Mouse (Mus musculus) adrenal gland, adult 2 months (tissue): ENCODE measurements around the gene Klhdc3. TPM values are rescaled to one million over a fixed set of nuclear protein-coding genes. Genes with fewer than 3 reads are reported as not detected.

Experiments
- DNase-seq: peaks from one replicate; pipeline ENCODE4 v3.0.0; 2021
- polyA plus RNA-seq: library from polyadenylated mRNA; depleted of rRNA; stranded (reverse); fragments of >200 nt; gene quantifications from 2 replicates; pipeline ENCODE4 v1.2.3, GENCODE M21; 2012; rRNA removed
- total RNA-seq, 2 experiments: library from RNA; stranded (reverse); gene quantifications; 2 replicates each; pipeline ENCODE4 v1.2.3; 2021

Klhdc3 gene
- total and polyA plus RNA-seq, 3 experiments: 57.5 to 100 (median 64.0) TPM

GRCm38 (mm10) chr17:46624598-46624997, 56.1 kb downstream of the Klhdc3 start:
- DNase-seq: no peak

Other genes with a start within 250 kb of the Klhdc3 start
- under 1 TPM in 1 of 2 experiments, not detected in 1; 0.37 TPM for gene Slc22a7, start 242.5 kb downstream of the Klhdc3 start, total RNA-seq
- 0.06 TPM in 1 of 2 replicates, not detected in the other for gene Slc22a7, start 242.5 kb downstream of the Klhdc3 start, polyA plus RNA-seq
- gene Ttbk1, start 193.2 kb downstream of the Klhdc3 start, total RNA-seq: under 1 TPM; 0.52 to 0.69 TPM
- gene Ttbk1, start 193.2 kb downstream of the Klhdc3 start, polyA plus RNA-seq: 0.53 and 0.70 TPM in 2 replicates
- gene Dnph1, start 184.2 kb downstream of the Klhdc3 start, total RNA-seq: 1 to 10 TPM; 3.7 to 6.1 TPM
- gene Dnph1, start 184.2 kb downstream of the Klhdc3 start, polyA plus RNA-seq: 3.6 and 3.7 TPM in 2 replicates
- gene Cul9, start 134.5 kb downstream of the Klhdc3 start, total RNA-seq: 10 to 100 TPM; 20.0 to 23.1 TPM
- 42.3 and 48.0 TPM in 2 replicates for gene Cul9, start 134.5 kb downstream of the Klhdc3 start, polyA plus RNA-seq
- 10 to 100 TPM; 35.6 to 45.2 TPM for gene Srf, start 124.7 kb downstream of the Klhdc3 start, total RNA-seq
- gene Srf, start 124.7 kb downstream of the Klhdc3 start, polyA plus RNA-seq: 178 and 199 TPM in 2 replicates
- gene Ptk7, start 51.4 kb downstream of the Klhdc3 start, total RNA-seq: 1 to 10 TPM; 4.6 to 8.0 TPM
- gene Ptk7, start 51.4 kb downstream of the Klhdc3 start, polyA plus RNA-seq: 8.6 and 9.2 TPM in 2 replicates
- gene Klc4, start 34.9 kb downstream of the Klhdc3 start, total RNA-seq: 10 to 100 TPM; 40.9 to 43.1 TPM
- gene Klc4, start 34.9 kb downstream of the Klhdc3 start, polyA plus RNA-seq: 25.7 and 29.7 TPM in 2 replicates
- 100 to 1,000 TPM in 1 of 2 experiments, 10 to 100 TPM in 1; 82.9 to 113 TPM for gene Mrpl2, start 34.7 kb downstream of the Klhdc3 start, total RNA-seq
- gene Mrpl2, start 34.7 kb downstream of the Klhdc3 start, polyA plus RNA-seq: 343 and 456 TPM in 2 replicates
- 10 to 100 TPM; 28.6 to 36.3 TPM for gene Cul7, start 30.6 kb downstream of the Klhdc3 start, total RNA-seq
- gene Cul7, start 30.6 kb downstream of the Klhdc3 start, polyA plus RNA-seq: 52.6 and 53.3 TPM in 2 replicates
- gene Rrp36, start 6.6 kb downstream of the Klhdc3 start, total RNA-seq: 10 to 100 TPM; 24.2 to 28.5 TPM
- gene Rrp36, start 6.6 kb downstream of the Klhdc3 start, polyA plus RNA-seq: 21.7 and 23.8 TPM in 2 replicates
- 100 to 1,000 TPM; 106 to 114 TPM for gene Mea1, start 2.1 kb downstream of the Klhdc3 start, total RNA-seq
- 44.9 and 50.8 TPM in 2 replicates for gene Mea1, start 2.1 kb downstream of the Klhdc3 start, polyA plus RNA-seq
- 10 to 100 TPM; 42.6 to 50.3 TPM for gene Ppp2r5d, start 24.2 kb upstream of the Klhdc3 start, total RNA-seq
- gene Ppp2r5d, start 24.2 kb upstream of the Klhdc3 start, polyA plus RNA-seq: 44.2 and 46.1 TPM in 2 replicates
- gene Pex6, start 30.5 kb upstream of the Klhdc3 start, total RNA-seq: 10 to 100 TPM; 49.5 to 69.2 TPM
- 167 and 190 TPM in 2 replicates for gene Pex6, start 30.5 kb upstream of the Klhdc3 start, polyA plus RNA-seq
- 1 to 10 TPM; 1.2 to 6.5 TPM for gene Gnmt, start 48.3 kb upstream of the Klhdc3 start, total RNA-seq
- 1.0 and 4.0 TPM in 2 replicates for gene Gnmt, start 48.3 kb upstream of the Klhdc3 start, polyA plus RNA-seq
- 10 to 100 TPM; 53.7 to 59.5 TPM for gene Cnpy3, start 71.3 kb upstream of the Klhdc3 start, total RNA-seq
- 53.9 and 56.7 TPM in 2 replicates for gene Cnpy3, start 71.3 kb upstream of the Klhdc3 start, polyA plus RNA-seq
- not detected for gene Ptcra, start 82.8 kb upstream of the Klhdc3 start, total RNA-seq
- 0.27 TPM in 1 of 2 replicates, not detected in the other for gene Ptcra, start 82.8 kb upstream of the Klhdc3 start, polyA plus RNA-seq
- 10 to 100 TPM; 73.1 to 74.1 TPM for gene 2310039H08Rik, start 91.7 kb upstream of the Klhdc3 start, total RNA-seq
- 296 and 305 TPM in 2 replicates for gene 2310039H08Rik, start 91.7 kb upstream of the Klhdc3 start, polyA plus RNA-seq
- 10 to 100 TPM; 74.6 to 85.9 TPM for gene Rpl7l1, start 101.8 kb upstream of the Klhdc3 start, total RNA-seq
- 6.5 and 8.0 TPM in 2 replicates for gene Rpl7l1, start 101.8 kb upstream of the Klhdc3 start, polyA plus RNA-seq
- gene Bicral, start 177.6 kb upstream of the Klhdc3 start, total RNA-seq: 10 to 100 TPM; 22.6 to 25.1 TPM
- 6.1 and 7.7 TPM in 2 replicates for gene Bicral, start 177.6 kb upstream of the Klhdc3 start, polyA plus RNA-seq
- gene Tbcc, start 209.8 kb upstream of the Klhdc3 start, total RNA-seq: 10 to 100 TPM; 13.1 to 23.8 TPM
- gene Tbcc, start 209.8 kb upstream of the Klhdc3 start, polyA plus RNA-seq: 17.2 and 18.5 TPM in 2 replicates
- gene Prph2, start 229.5 kb upstream of the Klhdc3 start, total RNA-seq: not detected
- not detected in 2 replicates for gene Prph2, start 229.5 kb upstream of the Klhdc3 start, polyA plus RNA-seq